Mouse (Mus musculus) T-helper 1 cell (primary cell): ENCODE data around the gene Rgs14.

Source experiments
- in situ Hi-C: fragments of 300-600 bp; cut with MboI, MseI; formaldehyde crosslinking; loops from one replicate; pipeline ENCODE4 v1.15.1; 2025; ENCODE audit warnings: high pct_unique_total_duplicates

The Rgs14 gene

DNA sequence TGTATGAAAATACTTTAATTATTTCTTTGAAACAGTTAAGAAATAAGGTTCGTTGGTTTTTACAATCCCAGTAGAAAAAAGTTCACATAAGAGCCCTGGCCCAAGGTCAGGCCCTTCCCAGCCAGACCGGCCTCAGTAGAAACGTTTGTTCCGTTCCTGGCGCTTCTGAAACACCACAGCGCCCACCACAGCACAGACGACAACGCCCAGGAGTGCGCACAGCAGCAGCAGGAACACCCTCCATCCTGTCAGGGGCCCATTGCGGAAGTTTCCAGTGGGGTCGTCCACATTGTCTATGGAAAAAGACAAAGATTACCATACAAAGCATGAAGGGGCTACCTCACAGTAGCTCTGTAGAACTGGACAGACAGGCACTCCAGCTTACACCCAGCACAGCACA lies 22.8 kb upstream of the Rgs14 start:
- in situ Hi-C loops, result no loop called here

DNA sequence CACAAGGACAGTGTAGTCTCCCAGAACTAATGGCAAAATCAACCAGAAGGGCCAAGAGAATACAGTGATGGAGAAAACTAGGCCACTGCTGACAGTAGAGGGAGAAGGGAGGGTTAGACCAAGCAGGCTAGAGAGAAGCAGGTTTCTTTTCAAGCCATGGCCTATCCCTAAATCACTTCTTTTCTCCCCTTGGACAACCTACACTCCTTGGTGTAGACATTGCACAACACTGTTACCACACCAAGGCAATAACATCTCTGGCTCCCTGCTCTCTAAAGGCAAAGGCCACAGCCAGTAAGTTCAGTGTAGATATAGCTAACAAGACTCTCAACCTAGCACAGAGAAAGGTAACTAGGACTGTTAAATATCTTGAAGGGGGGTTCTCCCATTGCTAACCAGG lies 8.4 kb upstream of the Rgs14 start:
- in situ Hi-C loops, result no loop called here

DNA sequence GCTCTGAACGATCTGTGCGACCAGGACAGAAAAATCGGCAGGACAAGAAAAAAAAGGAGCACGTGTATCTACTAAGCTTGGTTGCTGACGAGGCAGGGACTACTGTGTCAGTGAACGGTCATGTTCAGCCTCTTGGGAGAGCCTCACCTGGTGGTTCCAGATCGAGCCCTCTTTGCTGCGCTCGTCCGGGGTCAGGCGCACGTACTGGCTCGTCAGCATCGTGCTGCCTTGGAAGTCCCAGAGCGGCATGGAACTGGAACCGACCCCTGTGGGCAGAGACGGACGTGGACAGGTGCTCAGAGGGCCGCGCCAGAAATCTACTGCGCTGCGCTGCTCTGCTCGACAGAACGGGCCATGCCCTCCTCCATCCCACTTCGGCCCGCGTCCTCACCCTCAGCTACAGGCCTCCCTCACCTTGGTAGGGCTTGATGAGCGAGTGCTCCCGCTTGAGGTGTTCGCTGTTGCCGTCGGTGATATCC lies 7.5 kb upstream of the Rgs14 start:
- in situ Hi-C loops, result no loop called here

DNA sequence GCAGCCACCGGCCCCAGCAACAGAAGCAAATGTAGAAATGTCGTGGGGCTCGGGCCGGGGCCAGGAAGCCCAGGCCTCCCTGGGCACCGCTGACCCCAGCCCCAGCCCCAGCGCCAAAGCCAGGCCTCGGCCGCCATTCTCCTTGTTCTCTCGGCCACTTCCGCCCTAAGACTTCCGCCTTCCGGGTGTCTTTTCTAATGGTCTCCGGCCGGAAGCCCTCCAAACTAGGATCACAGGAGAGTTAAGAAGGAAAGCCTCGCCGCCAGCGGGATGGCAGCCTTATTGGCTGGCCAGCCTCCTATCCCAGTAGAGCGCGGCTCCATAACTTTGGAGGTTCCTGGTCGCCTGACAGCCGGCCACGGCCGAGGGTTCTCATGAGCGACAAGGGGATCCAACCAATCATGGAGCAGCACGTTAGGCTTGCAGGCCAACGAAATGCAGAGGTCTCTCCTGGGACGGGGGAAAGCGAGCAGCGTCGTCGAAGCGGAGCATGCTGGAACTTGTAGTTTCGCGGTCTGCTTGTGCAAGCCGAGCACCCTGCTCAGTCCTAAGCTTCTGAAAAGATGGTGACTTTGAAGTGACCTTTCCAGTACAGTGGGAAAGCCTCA lies 7.0 kb upstream of the Rgs14 start, which contains the start of gene Lman2:
TSS of gene Lman2 (minus strand) at position 331 of the 608 bp plus-strand sequence.
- in situ Hi-C loops, result no loop called here

DNA sequence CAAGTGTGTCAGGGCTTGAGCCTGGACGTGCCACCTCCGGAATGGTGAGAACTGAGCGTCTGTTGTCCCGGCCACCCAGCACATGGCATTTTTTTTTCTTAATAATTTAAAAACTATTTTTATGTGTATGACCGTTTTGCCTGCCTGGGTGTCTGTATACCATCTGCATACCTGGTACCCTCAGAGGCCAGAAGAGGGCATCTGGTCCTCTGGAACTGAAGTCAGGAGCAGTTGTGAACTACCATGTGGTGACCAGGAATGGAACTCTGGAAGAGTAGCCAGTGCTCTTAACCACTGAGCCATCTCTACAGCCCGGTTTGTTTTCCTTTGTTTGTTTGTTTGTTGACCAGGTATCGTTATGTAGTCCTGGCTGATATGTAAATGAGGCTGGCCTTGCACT lies 1.1 kb upstream of the Rgs14 start:
- in situ Hi-C loops, result no loop called here

DNA sequence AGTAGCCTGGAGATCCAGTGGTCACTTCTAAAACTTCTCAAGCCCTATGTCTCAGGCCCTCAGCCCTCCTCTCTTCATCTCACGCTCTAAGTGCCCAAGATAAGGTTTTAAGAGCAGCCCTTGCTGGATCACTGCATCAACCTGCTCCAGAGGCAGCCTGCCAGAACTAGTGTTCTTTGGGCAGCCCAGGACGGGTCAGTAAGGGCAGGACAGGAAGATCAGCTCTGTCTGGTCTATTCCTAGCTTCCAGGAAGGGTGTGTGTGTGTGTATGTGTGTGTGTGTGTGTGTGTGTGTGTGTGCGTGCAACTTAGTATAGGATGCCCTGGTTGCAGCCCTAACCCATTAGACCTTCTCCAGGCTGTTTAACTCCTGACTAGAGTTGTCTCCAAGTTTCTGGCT lies 702 bp downstream of the Rgs14 start:
- in situ Hi-C loops, result no loop called here

DNA sequence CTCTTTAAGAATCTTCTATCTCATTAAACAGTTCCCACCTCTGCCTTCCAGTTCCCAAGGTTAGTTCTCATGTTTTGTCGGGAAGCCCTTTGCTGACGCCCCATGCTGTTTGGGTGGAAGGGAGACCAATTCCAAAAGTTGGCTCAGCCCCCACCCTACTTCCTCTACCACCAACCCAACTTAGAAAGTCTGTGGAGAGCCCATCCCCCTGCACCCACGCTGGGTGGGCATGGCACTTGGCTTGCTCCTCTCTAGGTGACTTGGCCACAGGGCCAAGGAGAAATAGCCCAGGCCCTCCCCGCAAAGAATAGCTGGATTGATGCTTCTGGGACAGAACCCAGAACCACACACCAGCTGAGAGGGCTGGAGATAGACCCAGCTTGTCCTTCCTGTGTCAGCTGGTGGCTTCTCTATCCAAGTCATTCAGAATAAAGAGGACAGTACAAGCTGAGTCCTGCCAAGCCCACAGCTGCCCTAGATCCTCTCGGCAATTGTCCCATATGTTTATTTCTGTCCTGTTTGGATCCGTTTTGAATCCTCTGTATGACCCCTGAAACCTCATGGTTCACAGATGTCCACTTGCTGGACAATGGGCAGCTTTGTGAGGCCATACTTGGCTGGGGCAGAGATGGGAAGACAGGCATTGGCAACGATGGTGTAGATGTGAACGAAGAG lies 1.6 kb downstream of the Rgs14 start:
- in situ Hi-C loops, result no loop called here

DNA sequence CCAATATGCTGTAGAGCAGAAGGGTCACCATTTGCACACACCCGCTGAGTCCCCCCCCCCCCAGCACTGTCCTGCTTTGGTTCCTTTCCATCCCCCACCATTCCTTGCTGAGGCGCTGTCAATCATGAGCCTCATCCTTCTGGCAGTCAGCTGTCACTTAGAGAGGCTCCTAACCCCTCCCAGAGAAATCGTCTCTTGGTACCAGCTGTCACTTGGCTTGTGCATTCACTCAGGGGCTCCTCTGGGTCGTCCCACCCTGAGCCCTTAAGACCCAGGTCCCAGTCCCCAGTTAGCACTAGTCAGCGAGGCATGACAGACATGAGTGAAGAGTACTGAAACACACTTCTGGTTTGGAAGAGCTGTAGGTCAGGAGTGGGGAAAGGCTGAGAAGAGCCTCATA lies 2.2 kb downstream of the Rgs14 start:
- in situ Hi-C loops, result no loop called here

DNA sequence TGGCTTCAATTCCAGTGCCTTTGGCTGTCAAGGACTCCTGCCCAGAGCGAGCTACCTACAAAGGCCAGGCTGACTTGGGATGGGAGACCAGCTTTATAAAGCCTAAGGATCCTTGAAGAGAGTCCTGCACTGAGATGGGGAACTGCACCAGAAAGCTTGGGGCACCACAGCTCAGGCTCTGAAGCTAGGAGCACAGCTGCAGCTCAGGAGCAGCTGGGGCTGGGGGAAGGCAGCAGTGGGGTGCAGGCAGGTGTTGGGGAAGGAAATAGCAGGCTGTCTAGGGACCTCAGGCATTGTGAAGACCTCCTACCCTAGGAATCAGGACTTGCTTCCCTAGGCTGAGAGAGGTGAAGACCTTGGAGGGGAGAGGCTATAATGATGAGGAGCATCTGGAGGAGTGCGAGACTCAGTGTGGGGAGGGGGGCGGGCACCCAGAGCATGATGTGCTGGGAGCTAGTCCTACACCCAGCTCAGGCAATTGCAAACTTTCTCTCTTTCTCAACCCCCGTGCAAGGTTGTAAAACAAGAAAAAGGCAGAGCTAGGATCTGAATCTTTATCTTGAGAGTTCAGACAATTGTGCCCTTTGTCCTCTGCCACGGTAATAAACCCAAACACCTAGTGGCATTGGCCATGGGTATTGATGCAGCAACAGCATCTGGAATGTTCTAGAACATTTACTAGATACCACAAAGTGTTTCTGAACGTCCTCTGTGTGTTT lies 4.8 kb downstream of the Rgs14 start:
- in situ Hi-C loops, result no loop called here

DNA sequence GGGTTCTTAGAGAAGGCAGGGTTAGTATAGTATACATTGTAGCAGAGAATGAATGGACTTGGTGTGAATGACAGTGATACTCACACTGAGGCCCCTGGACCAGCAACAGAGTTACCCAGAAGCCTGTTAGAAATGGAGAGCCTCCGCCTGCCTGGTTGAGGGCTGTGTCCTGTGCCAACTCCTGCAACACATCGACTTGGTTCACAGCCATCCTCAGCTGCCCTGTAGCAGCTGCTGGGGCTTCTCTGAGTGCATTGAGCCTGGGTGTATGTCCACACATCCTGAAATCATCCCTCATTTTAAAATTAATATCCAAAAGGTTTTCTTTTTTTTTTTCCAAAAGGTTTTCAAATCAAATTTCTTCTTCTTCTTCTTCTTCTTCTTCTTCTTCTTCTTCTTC lies 6.3 kb downstream of the Rgs14 start:
- in situ Hi-C loops, result no loop called here

DNA sequence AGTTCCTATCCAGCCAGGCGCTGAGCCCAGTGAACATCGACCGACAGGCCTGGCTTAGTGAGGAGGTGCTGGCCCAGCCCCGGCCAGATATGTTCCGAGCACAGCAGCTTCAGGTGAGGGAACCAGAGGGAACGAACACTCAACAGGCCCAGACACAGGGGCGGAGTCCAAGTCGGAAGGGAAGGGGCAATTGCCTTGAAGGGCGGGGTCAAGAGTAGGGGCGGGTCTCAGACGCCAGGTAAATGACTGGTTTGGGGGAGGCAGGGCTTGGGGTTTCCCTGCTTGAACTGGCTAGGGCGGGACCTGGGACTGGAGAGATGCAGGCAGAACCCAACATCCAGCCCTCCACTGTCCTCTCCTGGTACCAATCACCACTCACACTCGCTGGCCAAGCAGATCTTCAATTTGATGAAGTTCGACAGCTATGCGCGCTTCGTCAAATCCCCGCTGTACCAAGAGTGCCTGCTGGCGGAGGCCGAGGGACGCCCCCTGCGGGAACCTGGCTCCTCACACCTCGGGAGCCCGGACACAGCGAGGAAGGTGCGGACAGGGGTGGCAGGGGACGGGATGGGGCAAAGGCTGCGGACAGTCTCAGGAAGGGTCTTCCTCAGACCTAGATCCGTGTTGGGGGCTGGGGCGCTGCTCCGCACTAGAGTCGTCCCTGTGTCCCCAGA lies 9.5 kb downstream of the Rgs14 start:
- in situ Hi-C loops, result no loop called here

DNA sequence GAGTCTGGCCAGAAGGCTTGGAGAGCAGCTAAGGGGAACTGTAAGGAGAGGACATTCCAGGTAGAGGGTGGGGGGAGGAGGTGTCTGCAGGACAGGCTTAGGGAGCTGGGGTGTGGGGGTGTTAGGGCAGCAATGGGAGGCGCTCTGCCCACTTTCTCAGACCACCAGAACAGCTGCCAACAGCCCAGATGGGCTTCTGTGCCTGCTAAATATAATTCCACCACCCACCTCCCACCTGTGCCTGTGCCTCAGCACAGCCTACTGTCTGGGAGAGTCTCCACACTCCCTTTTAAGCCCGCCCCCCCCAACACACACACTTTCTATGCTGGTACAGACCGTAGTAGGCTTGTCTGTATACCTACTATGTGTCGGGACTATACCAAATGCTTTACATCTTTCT lies 12.3 kb downstream of the Rgs14 start:
- in situ Hi-C loops, result no loop called here

DNA sequence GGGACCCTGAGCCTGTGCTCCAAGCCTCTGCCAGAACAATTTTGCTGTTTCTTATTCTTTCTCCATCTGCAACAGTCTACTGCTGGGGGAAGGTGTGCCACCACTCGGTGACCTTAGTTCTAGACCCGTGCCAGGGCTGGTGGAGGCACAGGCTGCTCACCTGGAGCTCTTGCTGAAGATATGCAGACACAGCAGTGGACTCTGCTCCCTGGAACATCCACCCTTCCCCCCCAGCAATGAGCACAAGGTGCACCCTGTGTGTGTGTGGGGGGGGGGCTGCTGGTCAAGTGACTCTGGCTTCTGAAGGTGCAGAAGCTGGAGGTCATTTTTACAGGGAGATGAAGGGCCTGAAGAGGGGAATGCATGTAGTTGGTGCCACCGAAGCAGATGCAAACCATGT lies 21.1 kb downstream of the Rgs14 start:
- in situ Hi-C loops, result no loop called here

DNA sequence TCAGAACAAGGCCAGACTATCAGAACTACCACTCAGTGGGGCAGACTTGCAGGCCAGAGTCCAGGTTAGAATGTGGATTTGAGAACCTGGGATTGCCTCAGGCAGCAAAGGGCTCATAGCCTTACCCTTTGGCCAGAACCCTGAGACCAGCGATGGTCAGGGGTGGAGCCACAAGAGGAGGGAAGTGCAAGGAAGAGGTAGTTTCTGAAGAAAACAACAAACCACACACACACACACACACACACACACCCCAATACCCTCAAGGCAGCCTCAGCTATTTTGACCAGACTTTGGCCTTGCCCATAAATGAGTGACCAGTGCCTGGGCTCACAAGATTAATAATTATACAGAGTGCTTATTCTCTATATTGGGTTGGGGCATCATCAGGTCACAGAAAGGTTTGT lies 22.1 kb downstream of the Rgs14 start:
- in situ Hi-C loops, result no loop called here

DNA sequence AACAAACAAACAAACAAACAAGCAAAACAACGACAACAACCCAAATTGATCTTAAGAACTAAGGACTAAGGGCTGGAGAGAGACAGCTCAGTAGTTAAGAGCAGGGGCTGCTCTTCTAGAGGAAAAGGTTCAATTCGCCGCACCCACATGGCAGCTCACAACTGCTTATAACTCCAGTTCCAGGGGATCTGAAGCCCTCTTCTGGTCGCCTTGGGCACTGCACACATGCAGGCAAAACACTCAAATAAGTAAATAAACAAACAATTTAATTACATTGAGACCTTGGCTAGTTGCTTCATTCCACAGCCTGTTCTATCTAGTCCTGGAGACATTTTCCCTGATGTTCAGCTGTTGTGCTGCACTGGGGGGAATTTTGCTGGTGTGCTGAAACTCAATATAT lies 23.4 kb downstream of the Rgs14 start:
- in situ Hi-C loops, result no loop called here

DNA sequence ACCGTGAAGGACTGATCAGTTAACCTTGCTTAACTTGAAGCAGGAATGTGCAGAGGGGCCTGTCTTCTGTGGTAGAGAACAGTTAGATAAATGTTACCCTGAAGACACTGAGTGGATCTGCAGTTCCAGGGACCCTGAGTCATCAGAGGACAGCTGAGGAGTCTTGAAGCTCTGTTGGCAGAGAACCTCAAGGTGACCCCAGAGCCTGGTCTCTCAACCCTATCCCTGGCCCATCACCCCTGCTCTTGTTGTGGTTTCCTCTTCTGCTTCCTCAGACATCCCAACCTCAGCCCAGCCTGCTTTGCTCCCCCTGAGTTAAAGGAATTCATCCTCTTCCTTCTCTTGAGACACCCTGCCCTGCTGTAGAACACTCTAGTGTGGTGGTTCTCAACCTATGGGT lies 28.6 kb downstream of the Rgs14 start, which contains the start of gene Slc34a1:
TSS of gene Slc34a1 (plus strand) at position 100 of the 400 bp plus-strand sequence.
- in situ Hi-C loops, result no loop called here

DNA sequence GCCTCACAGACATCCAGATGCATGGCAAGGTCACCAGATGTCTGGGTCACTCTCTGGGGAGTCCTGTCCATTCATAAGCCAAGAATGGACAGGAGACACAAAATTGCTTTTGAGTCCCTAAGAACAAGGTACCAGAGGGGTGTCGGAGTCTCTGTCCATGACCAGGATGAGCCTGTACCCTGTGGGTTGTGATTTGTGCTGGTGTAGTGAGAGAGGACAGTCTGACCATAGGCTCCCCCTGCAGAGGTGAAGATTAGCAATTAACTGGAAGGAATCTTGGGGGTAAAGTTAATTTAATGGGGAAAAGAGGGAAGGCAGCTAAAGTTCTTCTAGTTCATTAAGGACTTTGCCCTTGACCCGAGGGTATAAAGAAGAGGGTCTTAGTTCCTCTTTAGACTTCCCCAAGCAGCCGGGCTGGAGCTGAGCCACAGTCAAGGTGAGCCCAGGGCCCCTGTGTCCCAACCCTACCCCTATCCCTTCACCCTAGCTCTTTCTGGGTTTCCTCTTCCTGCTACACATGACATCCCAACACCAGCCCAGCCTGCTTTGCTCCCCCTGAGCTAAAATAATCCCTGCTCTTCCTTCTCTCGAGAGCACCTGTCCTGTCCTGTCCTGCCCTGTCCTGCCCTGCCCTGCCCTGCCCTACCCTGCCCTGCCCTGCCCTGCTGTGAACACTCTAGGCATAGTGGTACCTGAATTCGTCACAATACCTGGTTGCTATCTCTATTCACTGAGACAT lies 29.9 kb downstream of the Rgs14 start:
- in situ Hi-C loops, result no loop called here

DNA sequence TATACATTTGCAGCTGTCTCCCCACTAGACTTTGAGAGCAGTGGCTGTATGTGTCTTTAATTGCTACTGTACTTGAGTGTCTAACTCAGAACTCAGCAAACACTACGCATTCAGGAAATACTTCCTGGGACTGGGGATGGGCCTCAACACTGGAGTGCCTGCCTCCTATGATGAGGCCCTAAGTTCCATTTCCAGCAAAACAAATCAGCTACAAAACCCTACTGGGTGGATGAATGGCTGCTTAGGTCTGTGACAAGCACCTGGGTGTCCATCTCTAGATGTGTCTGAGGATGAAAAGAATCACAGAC lies 30.5 kb downstream of the Rgs14 start:
- in situ Hi-C loops, result no loop called here

DNA sequence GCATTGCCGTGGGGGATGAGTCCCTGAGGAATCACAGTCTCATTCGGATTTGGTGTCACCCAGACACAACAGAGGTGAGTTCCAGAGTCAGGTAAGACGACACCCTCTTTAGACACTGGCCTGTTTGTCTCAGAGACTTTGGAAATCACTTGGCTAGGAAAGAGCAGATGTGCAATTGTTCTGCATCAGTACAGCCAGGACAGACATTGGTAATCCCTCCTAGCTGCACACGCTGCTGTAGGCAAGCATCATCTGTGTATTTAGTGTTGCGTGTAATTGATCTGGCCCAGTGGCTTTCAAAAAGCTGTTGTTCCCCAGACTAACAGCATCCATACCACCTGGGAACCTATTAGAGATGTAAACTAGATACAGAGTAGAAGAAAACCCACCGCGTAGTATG lies 33.7 kb downstream of the Rgs14 start:
- in situ Hi-C loops, result no loop called here

DNA sequence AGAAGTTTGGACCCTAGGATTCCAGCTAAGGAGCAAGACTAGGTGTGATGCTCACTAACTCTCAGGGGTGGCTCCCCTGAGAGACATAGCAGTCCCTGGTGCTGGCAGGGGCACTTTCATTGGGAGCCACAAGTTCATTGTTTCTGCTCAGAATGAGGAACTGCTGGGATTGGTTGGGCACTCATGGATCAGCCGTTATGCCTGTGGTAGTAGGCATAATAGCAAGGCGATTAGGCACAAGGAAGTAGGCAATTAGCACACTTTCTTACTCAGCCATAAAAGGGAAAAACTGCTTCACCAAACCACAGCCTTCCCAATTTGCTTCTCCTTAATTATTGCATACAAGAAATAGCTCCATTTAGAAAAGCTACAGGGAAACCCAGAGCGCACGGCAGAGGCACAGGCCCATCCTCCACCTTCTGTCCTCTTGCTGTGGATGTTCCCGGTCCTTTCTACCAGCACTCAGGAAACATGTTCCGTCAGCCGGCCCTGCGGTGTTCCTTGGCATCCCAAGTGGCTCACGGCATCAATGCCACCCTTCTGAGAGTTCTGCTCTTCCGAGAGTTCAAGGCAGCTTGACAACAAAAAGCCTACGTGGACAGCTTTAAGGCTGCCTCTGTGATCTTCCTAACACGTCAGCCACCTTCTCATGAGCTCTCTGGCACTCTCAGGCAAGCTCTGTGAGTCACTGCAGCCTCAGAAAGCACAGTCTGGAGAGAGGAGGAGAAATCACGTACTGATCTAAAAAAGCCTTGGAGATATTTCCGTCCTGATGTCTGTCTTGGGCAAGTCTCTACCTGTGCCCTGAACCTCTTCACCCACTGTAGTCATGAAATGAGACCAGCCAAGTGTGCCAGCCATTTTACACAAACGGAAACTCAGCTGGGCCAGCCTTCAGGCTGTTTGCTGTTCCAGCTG lies 34.7 kb downstream of the Rgs14 start:
- in situ Hi-C loops, result no loop called here
